8 mouse cellular contexts compared by ENCODE assay signal in genomic region chr12:111678670-111678933, GRCm38 (mm10). TPM values are rescaled to one million over a fixed set of nuclear protein-coding genes. Genes with fewer than 3 reads are reported as not detected.
A peak's percentile ranks its signal among the peaks of the same experiment; 100 is the strongest.
DNase-seq lines count a peak whose midpoint lies in the region; ATAC-seq and TF ChIP-seq lines count a peak whose summit lies in the region.

No protein-coding gene starts in this region.

- no peak overlapping the region for H3K27ac ChIP-seq in heart, embryonic 15.5 days
- H3K27ac ChIP-seq in bone marrow, adult 2 months (ENCODE audit: control insufficient read depth, insufficient read depth, low read depth, low read length, poor library complexity) = no peak overlapping the region
- no peak overlapping the region for H3K27ac ChIP-seq in hindbrain, embryonic 11.5 days (ENCODE audit: low read depth, low read length)
- H3K27ac ChIP-seq in midbrain, embryonic 11.5 days (ENCODE audit: low read depth, low read length) = no peak overlapping the region

- TF ChIP-seq POLR2A in bone marrow, adult 2 months (IDR thresholded peaks at IDR 0.05; ENCODE audit: borderline replicate concordance, control insufficient read depth, low read depth, low read length) = no peak

- intact Hi-C loops in heart, postnatal 10 days (cut with DNase I) = no loop called here

- TF ChIP-seq CTCF in bone marrow, adult 2 months (IDR thresholded peaks at IDR 0.05; ENCODE audit: control insufficient read depth, insufficient read depth, low read length) = no peak

- peak overlapping the region; percentile 55 for H3K9ac ChIP-seq in heart, embryonic 15.5 days
- H3K9ac ChIP-seq in hindbrain, embryonic 11.5 days (ENCODE audit: low read depth, low read length) = peak overlapping the region; percentile 72
- H3K9ac ChIP-seq in midbrain, embryonic 11.5 days (ENCODE audit: low read length) = peak overlapping the region; percentile 81

- H3K27me3 ChIP-seq in heart, embryonic 15.5 days = peaks cover 1% of the 10 kb centered on the region
- H3K27me3 ChIP-seq in hindbrain, embryonic 11.5 days (ENCODE audit: control insufficient read depth, insufficient read depth, low read length) = no peaks in the 10 kb centered on the region
- peaks cover 5% of the 10 kb centered on the region for H3K27me3 ChIP-seq in midbrain, embryonic 11.5 days (ENCODE audit: control insufficient read depth, insufficient read depth, low read length)

- peak overlapping the region; percentile 86 for H3K4me2 ChIP-seq in heart, embryonic 15.5 days
- peak overlapping the region; percentile 84 for H3K4me2 ChIP-seq in hindbrain, embryonic 11.5 days (replicated peaks; ENCODE audit: low read depth, low read length)
- peak overlapping the region; percentile 67 for H3K4me2 ChIP-seq in midbrain, embryonic 11.5 days

- no peaks in the 10 kb centered on the region for H3K9me3 ChIP-seq in heart, embryonic 15.5 days (replicated peaks)
- no peaks in the 10 kb centered on the region for H3K9me3 ChIP-seq in hindbrain, embryonic 11.5 days (ENCODE audit: control insufficient read depth, low read length)
- no peaks in the 10 kb centered on the region for H3K9me3 ChIP-seq in midbrain, embryonic 11.5 days (ENCODE audit: control insufficient read depth, low read length)

- H3K4me3 ChIP-seq in heart, embryonic 15.5 days = peak overlapping the region; percentile 73
- H3K4me3 ChIP-seq in bone marrow, adult 2 months (replicated peaks; ENCODE audit: control insufficient read depth, low read depth, low read length) = peak overlapping the region; percentile 82
- H3K4me3 ChIP-seq in hindbrain, embryonic 11.5 days (ENCODE audit: low read depth, low read length) = peak overlapping the region; percentile 90
- H3K4me3 ChIP-seq in midbrain, embryonic 11.5 days (ENCODE audit: low read depth, low read length) = peak overlapping the region; percentile 88

- ATAC-seq in heart, embryonic 15.5 days (replicated peaks; ENCODE audit: insufficient number of reproducible peaks, insufficient read depth, low FRiP score, low read depth) = no peak
- ATAC-seq in hindbrain, embryonic 11.5 days (ENCODE audit: low FRiP score) = no peak
- ATAC-seq in midbrain, embryonic 11.5 days (ENCODE audit: low FRiP score) = 0 out of 2 replicates have a peak, but pooled peaks have one; percentile 1

- no peak for DNase-seq in heart, postnatal 10 days
- DNase-seq in hindbrain, embryonic 11.5 days (ENCODE audit: low spot score) = no peak
- no peak for DNase-seq in midbrain, embryonic 11.5 days (ENCODE audit: low spot score, missing footprints)
- no peak for DNase-seq in right cerebral cortex, postnatal 14 days
- no peak for DNase-seq in thymus, postnatal 25 days
- DNase-seq in adrenal gland, adult 18-20 months (ENCODE audit: low spot score in 2 of 2) = no peak

- WGBS in heart, embryonic 15.5 days = 5% methylated on average over 13 of the region's 13 CpGs
- 6% methylated on average over 13 of the region's 13 CpGs for WGBS in bone marrow, adult 2 months
- 10% methylated on average over 13 of the region's 13 CpGs for WGBS in hindbrain, embryonic 11.5 days
- WGBS in midbrain, embryonic 11.5 days = 10% methylated on average over 13 of the region's 13 CpGs

- H3K4me1 ChIP-seq in heart, embryonic 15.5 days (replicated peaks) = peaks cover 61% of the 10 kb centered on the region
- H3K4me1 ChIP-seq in bone marrow, adult 2 months (ENCODE audit: control insufficient read depth, insufficient read depth, low read length) = peaks cover 4% of the 10 kb centered on the region
- peaks cover 9% of the 10 kb centered on the region; the same call in 1 of the 2 replicates for H3K4me1 ChIP-seq in hindbrain, embryonic 11.5 days (replicated peaks; ENCODE audit: control insufficient read depth, insufficient read depth, low read length)
- H3K4me1 ChIP-seq in midbrain, embryonic 11.5 days (ENCODE audit: control insufficient read depth, insufficient read depth, low read length) = peaks cover 16% of the 10 kb centered on the region

- no peaks in the 10 kb centered on the region; the same call in 1 of the 2 replicates for H3K36me3 ChIP-seq in heart, embryonic 15.5 days
- no peaks in the 10 kb centered on the region for H3K36me3 ChIP-seq in hindbrain, embryonic 11.5 days (ENCODE audit: control insufficient read depth, insufficient read depth, low read length)
- H3K36me3 ChIP-seq in midbrain, embryonic 11.5 days (ENCODE audit: control insufficient read depth, insufficient read depth, low read length) = peaks cover 7% of the 10 kb centered on the region; the same call in 1 of the 2 replicates

RNA-seq across cellular contexts. Expression of gene Trmt61a, which starts 0.7 kb away (rescaled TPM):
- polyA plus RNA-seq in heart, embryonic 15.5 days (2015; fragmentation: Nextera tagmentation; extraction: Ambion mirVana) = 6.1 and 9.0 TPM in 2 replicates
- total RNA-seq in heart, postnatal 10 days (2021) = 1 to 10 TPM; 6.4 to 8.3 TPM
- 4.2 and 11.0 TPM in 2 replicates for polyA plus RNA-seq in bone marrow, adult 2 months (2011; ENCODE audit: insufficient read depth, insufficient read length, low replicate concordance, missing spikeins)
- 4.5 and 5.0 TPM in 2 replicates for polyA plus RNA-seq in hindbrain, embryonic 11.5 days (2014; fragmentation: Nextera tagmentation; extraction: Ambion mirVana)
- polyA plus RNA-seq in midbrain, embryonic 11.5 days (2014; fragmentation: Nextera tagmentation; extraction: Ambion mirVana) = 5.5 and 6.0 TPM in 2 replicates
- 10 to 100 TPM; 16.3 to 20.1 TPM for total RNA-seq in adrenal gland, adult 18-20 months (2021)

RNA-seq across cellular contexts. Expression of gene Ckb, which starts 6.5 kb away (rescaled TPM):
- 315 and 319 TPM in 2 replicates for polyA plus RNA-seq in heart, embryonic 15.5 days (2015; fragmentation: Nextera tagmentation; extraction: Ambion mirVana)
- 100 to 1,000 TPM; 127 to 140 TPM for total RNA-seq in heart, postnatal 10 days (2021)
- 28.6 and 38.4 TPM in 2 replicates for polyA plus RNA-seq in bone marrow, adult 2 months (2011; ENCODE audit: insufficient read depth, insufficient read length, low replicate concordance, missing spikeins)
- 2,103 and 2,160 TPM in 2 replicates for polyA plus RNA-seq in hindbrain, embryonic 11.5 days (2014; fragmentation: Nextera tagmentation; extraction: Ambion mirVana)
- polyA plus RNA-seq in midbrain, embryonic 11.5 days (2014; fragmentation: Nextera tagmentation; extraction: Ambion mirVana) = 2,717 and 2,900 TPM in 2 replicates
- 10 to 100 TPM; 45.2 to 76.0 TPM for total RNA-seq in adrenal gland, adult 18-20 months (2021)

RNA-seq across cellular contexts. Expression of gene Bag5, which starts 34.5 kb away (rescaled TPM):
- polyA plus RNA-seq in heart, embryonic 15.5 days (2015; fragmentation: Nextera tagmentation; extraction: Ambion mirVana) = 36.2 and 39.9 TPM in 2 replicates
- total RNA-seq in heart, postnatal 10 days (2021) = 10 to 100 TPM; 29.1 to 32.7 TPM
- polyA plus RNA-seq in bone marrow, adult 2 months (2011; ENCODE audit: insufficient read depth, insufficient read length, low replicate concordance, missing spikeins) = 4.4 and 7.7 TPM in 2 replicates
- 61.5 and 63.3 TPM in 2 replicates for polyA plus RNA-seq in hindbrain, embryonic 11.5 days (2014; fragmentation: Nextera tagmentation; extraction: Ambion mirVana)
- 62.2 and 64.1 TPM in 2 replicates for polyA plus RNA-seq in midbrain, embryonic 11.5 days (2014; fragmentation: Nextera tagmentation; extraction: Ambion mirVana)
- 10 to 100 TPM; 43.1 to 43.7 TPM for total RNA-seq in adrenal gland, adult 18-20 months (2021)

RNA-seq across cellular contexts. Expression of gene Apopt1, which starts 34.5 kb away (rescaled TPM):
- 41.3 and 41.5 TPM in 2 replicates for polyA plus RNA-seq in heart, embryonic 15.5 days (2015; fragmentation: Nextera tagmentation; extraction: Ambion mirVana)
- total RNA-seq in heart, postnatal 10 days (2021) = 10 to 100 TPM; 39.6 to 41.5 TPM
- 15.1 and 16.8 TPM in 2 replicates for polyA plus RNA-seq in bone marrow, adult 2 months (2011; ENCODE audit: insufficient read depth, insufficient read length, low replicate concordance, missing spikeins)
- polyA plus RNA-seq in hindbrain, embryonic 11.5 days (2014; fragmentation: Nextera tagmentation; extraction: Ambion mirVana) = 52.5 and 54.2 TPM in 2 replicates
- 50.8 and 54.7 TPM in 2 replicates for polyA plus RNA-seq in midbrain, embryonic 11.5 days (2014; fragmentation: Nextera tagmentation; extraction: Ambion mirVana)
- 10 to 100 TPM; 61.0 to 61.3 TPM for total RNA-seq in adrenal gland, adult 18-20 months (2021)
